Mouse (Mus musculus): Measurements from ENCODE around the gene Soat2.

Gene Soat2

GRCm38 (mm10) chr15:102126303-102126702 lies 24.0 kb upstream of the Soat2 start:
- TF ChIP-seq GATA4 (IDR thresholded peaks at IDR 0.05; ENCODE audit: insufficient replicate concordance, low read length): no peak

- TF ChIP-seq GATA4 (IDR thresholded peaks at IDR 0.05; ENCODE audit: insufficient replicate concordance, low read length): no peak
Observed at GRCm38 (mm10) chr15:102133314-102133713, 17.0 kb upstream of the Soat2 start.

GRCm38 (mm10) chr15:102134709-102135108 lies 15.6 kb upstream of the Soat2 start:
- TF ChIP-seq GATA4 (IDR thresholded peaks at IDR 0.05; ENCODE audit: insufficient replicate concordance, low read length): no peak

GRCm38 (mm10) chr15:102135522-102136128 lies 14.7 kb upstream of the Soat2 start:
- TF ChIP-seq GATA4 (IDR thresholded peaks at IDR 0.05; ENCODE audit: insufficient replicate concordance, low read length): no peak

GRCm38 (mm10) chr15:102136129-102136758 lies 14.1 kb upstream of the Soat2 start, which contains the start of gene Spryd3:
Gene Spryd3, minus strand, starts transcription at chr15:102136234.
- no peak for TF ChIP-seq GATA4 (IDR thresholded peaks at IDR 0.05; ENCODE audit: insufficient replicate concordance, low read length)

GRCm38 (mm10) chr15:102141120-102141519 lies 9.2 kb upstream of the Soat2 start:
- no peak for TF ChIP-seq GATA4 (IDR thresholded peaks at IDR 0.05; ENCODE audit: insufficient replicate concordance, low read length)

DNA sequence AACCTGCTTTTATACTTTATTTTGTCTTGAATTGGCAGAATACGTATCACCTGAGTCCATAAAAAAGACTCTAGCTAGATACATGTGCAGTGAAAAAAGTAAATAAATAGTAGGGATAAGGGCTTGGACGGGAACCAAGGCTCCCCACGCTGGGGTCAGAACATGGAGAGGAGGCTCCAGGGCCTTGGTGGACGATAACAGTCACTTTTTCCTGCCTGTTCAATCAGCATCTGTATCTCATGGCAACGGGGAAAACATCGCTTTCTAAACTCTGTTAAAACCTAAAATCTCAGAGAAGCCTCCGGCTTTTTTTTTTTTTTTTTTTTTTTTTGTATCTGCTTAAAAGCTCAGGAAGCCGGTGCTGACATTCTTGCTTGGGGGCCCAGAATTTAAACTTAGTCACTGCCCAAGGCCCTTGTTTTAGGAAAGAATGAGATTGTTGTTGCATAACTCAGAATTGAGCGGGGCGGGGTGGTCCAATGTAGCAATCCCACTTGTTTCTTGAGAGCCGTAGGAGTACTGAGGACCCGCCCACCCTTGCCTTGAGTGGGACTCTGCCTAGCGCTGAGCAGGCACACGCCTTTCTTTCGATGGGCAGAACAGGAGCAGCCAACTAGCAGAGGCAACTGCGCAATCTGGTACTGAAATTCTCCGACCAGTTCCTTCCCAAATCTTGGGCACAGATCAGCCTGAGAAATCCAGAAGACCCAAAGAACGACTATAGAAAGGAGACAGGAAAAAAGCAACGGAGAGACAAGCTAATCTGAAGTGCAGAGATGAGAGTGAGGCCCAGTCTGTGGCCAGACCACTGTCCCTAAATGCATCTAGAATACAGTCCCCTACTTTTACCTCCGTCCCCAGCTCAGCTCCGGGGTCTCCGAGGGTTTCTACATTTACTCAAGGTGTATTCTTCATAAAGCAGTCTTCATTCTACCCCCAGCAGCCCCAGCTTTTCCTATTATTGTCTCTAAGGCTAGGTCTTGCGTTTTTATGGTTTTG lies 7.1 kb upstream of the Soat2 start:
- no peak for TF ChIP-seq GATA4 (IDR thresholded peaks at IDR 0.05; ENCODE audit: insufficient replicate concordance, low read length)

DNA sequence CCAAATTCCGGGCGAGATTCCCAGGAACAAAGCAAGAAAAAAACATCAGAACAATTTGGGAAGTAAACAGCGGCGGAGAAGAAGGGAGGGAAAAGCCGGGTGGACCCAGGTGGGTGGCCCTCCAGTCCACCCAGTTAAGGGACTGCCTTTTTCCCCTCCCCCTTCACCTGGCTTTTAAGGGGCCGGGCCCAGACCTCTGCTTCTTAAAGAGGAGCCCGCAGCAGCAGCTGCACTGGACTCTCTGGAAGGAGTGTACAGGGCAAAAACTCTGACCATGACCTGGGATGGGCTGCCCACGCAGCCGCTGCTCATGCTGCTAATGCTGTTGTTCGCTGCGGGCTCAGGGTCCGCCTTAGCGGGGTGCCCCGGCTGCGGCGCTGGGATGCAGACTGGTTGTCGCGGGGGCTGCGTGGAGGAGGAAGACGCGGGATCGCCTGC lies 6.0 kb upstream of the Soat2 start, which contains the start of gene Igfbp6:
Igfbp6 (plus strand) TSS at position 89 of the 438 bp plus-strand sequence.
- TF ChIP-seq GATA4 (IDR thresholded peaks at IDR 0.05; ENCODE audit: insufficient replicate concordance, low read length): no peak

- no peak for TF ChIP-seq GATA4 (IDR thresholded peaks at IDR 0.05; ENCODE audit: insufficient replicate concordance, low read length)
Observed at GRCm38 (mm10) chr15:102144726-102145125, 5.6 kb upstream of the Soat2 start.

DNA sequence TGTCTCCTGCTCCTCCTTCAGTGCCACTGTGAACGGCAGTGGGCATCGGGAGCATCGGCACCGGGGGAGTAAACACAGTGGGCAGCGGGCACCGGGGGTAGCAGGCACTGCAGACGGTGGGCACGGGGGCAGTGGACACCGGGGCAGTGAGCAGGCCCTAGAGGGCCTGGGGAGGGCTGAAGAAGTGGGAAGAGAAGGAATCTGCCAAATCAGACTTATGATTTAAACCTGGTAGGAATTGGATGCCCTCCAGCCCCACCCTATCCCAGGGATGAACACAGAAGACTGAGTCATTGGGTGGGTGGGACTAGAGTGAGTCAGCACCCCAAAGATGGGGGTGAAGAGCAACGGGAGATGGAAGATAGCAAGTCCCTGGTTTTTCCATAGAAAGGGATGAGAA lies 5.0 kb upstream of the Soat2 start:
- no peak for TF ChIP-seq GATA4 (IDR thresholded peaks at IDR 0.05; ENCODE audit: insufficient replicate concordance, low read length)

DNA sequence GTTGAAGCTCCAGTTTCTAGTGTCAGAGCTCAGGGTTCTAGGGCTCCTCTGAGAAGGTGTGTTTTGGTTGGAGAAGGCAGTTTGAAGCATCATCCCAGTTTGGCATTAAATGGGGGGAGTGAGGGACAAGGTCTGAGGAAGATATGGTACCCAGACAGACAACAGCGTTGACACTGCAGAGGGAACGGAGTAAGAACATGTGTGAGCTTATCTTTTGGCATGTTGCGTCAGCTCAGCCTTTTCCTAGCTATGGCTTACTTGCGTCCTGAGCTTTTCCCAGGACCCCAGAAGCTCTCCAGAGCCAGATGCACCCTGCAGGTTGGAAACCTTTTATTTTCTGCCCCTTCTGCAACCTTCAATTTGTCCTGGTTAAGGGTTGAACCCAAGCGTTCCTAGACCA lies 4.2 kb upstream of the Soat2 start:
- TF ChIP-seq GATA4 (IDR thresholded peaks at IDR 0.05; ENCODE audit: insufficient replicate concordance, low read length): no peak

DNA sequence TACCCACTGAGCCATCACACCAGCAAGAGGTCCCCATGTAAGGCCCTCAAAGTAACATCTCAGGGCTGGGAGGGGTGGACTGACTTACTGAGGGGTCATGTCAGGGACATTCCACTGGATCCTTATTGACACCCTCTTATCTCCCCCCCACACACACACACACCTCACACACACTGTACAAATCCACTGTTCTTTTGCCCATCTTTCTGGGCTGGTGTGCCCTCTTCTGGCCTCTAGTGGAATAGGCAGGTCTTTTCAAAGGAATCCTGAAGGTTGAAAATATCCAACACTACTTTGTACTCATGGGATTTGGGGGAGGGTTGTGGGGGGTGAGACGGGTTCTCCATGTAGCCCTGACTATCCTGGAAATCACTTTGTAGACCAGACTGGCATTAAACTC lies 3.4 kb upstream of the Soat2 start:
- TF ChIP-seq GATA4 (IDR thresholded peaks at IDR 0.05; ENCODE audit: insufficient replicate concordance, low read length): no peak

DNA sequence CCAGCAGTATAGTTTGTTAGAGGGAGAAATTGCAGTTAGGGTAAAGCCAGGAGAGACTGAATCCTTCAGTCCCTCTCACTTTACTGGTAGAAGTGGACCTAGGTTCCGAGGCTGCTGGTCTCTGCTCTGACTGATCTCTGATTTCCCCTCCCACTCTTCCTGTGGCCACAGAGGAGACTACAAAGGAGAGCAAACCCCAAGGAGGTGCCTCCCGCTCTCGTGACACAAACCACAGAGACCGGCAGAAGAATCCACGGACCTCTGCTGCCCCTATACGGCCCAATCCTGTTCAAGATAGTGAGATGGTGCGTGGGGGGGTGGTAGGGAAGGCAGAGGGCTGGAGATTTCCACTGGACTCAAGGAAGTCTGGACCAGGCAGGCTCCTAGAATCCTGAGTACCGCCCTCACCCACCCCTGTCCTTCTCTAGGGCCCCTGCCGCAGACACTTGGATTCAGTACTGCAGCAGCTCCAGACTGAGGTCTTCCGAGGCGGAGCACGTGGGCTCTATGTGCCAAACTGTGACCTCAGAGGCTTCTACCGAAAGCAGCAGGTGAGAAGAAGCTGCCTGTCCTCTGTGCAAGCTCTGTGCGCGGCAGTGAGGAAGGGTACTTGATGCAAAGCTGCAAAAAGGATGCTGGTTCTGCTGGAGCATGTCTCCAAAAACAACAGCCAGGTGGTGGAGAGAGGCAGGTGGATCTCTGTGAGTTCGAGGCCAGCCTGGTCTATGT lies 2.5 kb upstream of the Soat2 start:
- no peak for TF ChIP-seq GATA4 (IDR thresholded peaks at IDR 0.05; ENCODE audit: insufficient replicate concordance, low read length)

- TF ChIP-seq GATA4 (IDR thresholded peaks at IDR 0.05; ENCODE audit: insufficient replicate concordance, low read length): peak; percentile 99
Observed at GRCm38 (mm10) chr15:102149561-102149960, 765 bp upstream of the Soat2 start.

- TF ChIP-seq GATA4 (IDR thresholded peaks at IDR 0.05; ENCODE audit: insufficient replicate concordance, low read length): no peak
Observed at GRCm38 (mm10) chr15:102152646-102153045, 2.3 kb downstream of the Soat2 start.
